Mouse (Mus musculus): ENCODE results near the gene Mapk6. TPM values are rescaled to one million over a fixed set of nuclear protein-coding genes. Genes with fewer than 3 reads are reported as not detected.
A peak's percentile ranks its signal among the peaks of the same experiment; 100 is the strongest.

The Mapk6 gene
- total and polyA plus RNA-seq, 2 experiments from 2014 or later, result 109 to 164 TPM

GRCm38 (mm10) chr9:75382825-75383224 lies 27.0 kb downstream of the Mapk6 start:
- H3K4me2 ChIP-seq (ENCODE audit: low read depth, low read length, poor library complexity, severe bottlenecking), result no peak overlapping the region
- no peak for TF ChIP-seq CTCF (IDR thresholded peaks at IDR 0.05)
- ATAC-seq (ENCODE audit: low FRiP score), result no peak

GRCm38 (mm10) chr9:75378774-75379173 lies 31.0 kb downstream of the Mapk6 start:
- 90% methylated on average over 2 of the region's 2 CpGs for WGBS
- ATAC-seq (ENCODE audit: low FRiP score), result no peak

More at GRCm38 (mm10) chr9:75382825-75383224, 27.0 kb downstream of the Mapk6 start:
- no peak overlapping the region for H3K9ac ChIP-seq (replicated peaks; ENCODE audit: low read length, poor library complexity, severe bottlenecking)
- H3K4me3 ChIP-seq (ENCODE audit: low read depth, low read length), result no peak overlapping the region
- H3K27me3 ChIP-seq (ENCODE audit: insufficient read depth, low read length), result no peaks in the 10 kb centered on the region
- WGBS, result 91% methylated on average over 14 of the region's 14 CpGs
- no peaks in the 10 kb centered on the region for H3K4me1 ChIP-seq (ENCODE audit: insufficient read depth, low read length)
- H3K27ac ChIP-seq (ENCODE audit: low read depth, low read length), result no peak overlapping the region
- no peak for DNase-seq (ENCODE audit: low spot score)
- no peaks in the 10 kb centered on the region for H3K9me3 ChIP-seq (ENCODE audit: low read length)
- H3K36me3 ChIP-seq (ENCODE audit: insufficient read depth, low read length), result no peaks in the 10 kb centered on the region; the same call in 1 of the 2 replicates

DNA sequence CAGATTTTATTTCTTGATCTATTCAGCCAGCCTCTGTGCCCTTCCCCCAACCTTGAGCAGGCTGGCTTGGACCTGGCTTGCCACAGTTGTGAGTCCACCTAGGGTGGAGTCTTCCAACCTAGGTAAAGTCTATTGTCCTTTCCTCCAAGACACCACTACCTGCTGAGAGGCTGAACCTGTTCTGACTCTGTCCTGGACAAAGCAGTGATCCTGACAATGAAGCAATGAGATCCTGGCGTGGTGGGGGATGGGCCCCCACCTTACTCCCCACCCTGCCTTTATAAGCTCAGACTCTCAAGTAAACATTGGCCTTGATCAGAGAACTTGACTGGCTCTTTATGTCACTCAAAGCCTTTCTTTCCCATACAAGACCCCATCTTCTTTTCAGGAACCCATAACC lies 33.4 kb downstream of the Mapk6 start:
- no peaks in the 10 kb centered on the region for H3K9me3 ChIP-seq (ENCODE audit: low read length)
- DNase-seq (ENCODE audit: low spot score), result no peak
- no peak overlapping the region for H3K4me3 ChIP-seq (ENCODE audit: low read depth, low read length)
- no peaks in the 10 kb centered on the region for H3K36me3 ChIP-seq (ENCODE audit: insufficient read depth, low read length)
- no peak overlapping the region for H3K9ac ChIP-seq (replicated peaks; ENCODE audit: low read length, poor library complexity, severe bottlenecking)
- TF ChIP-seq CTCF (IDR thresholded peaks at IDR 0.05), result no peak
- WGBS, result 63% methylated on average over 1 of the region's 1 CpGs
- no peak overlapping the region for H3K27ac ChIP-seq (ENCODE audit: low read depth, low read length)
- H3K27me3 ChIP-seq (ENCODE audit: insufficient read depth, low read length), result no peaks in the 10 kb centered on the region
- ATAC-seq (ENCODE audit: low FRiP score), result no peak
- H3K4me1 ChIP-seq (ENCODE audit: insufficient read depth, low read length), result no peaks in the 10 kb centered on the region
- no peak overlapping the region for H3K4me2 ChIP-seq (ENCODE audit: low read depth, low read length, poor library complexity, severe bottlenecking)

More at GRCm38 (mm10) chr9:75378774-75379173, 31.0 kb downstream of the Mapk6 start:
- H3K4me2 ChIP-seq (ENCODE audit: low read depth, low read length, poor library complexity, severe bottlenecking), result no peak overlapping the region
- H3K9ac ChIP-seq (replicated peaks; ENCODE audit: low read length, poor library complexity, severe bottlenecking), result no peak overlapping the region
- no peaks in the 10 kb centered on the region for H3K9me3 ChIP-seq (ENCODE audit: low read length)
- H3K27ac ChIP-seq (ENCODE audit: low read depth, low read length), result no peak overlapping the region
- no peak for DNase-seq (ENCODE audit: low spot score)
- H3K4me3 ChIP-seq (ENCODE audit: low read depth, low read length), result no peak overlapping the region
- no peak for TF ChIP-seq CTCF (IDR thresholded peaks at IDR 0.05)
- H3K36me3 ChIP-seq (ENCODE audit: insufficient read depth, low read length), result no peaks in the 10 kb centered on the region
- no peaks in the 10 kb centered on the region for H3K4me1 ChIP-seq (ENCODE audit: insufficient read depth, low read length)
- no peaks in the 10 kb centered on the region for H3K27me3 ChIP-seq (ENCODE audit: insufficient read depth, low read length)

DNA sequence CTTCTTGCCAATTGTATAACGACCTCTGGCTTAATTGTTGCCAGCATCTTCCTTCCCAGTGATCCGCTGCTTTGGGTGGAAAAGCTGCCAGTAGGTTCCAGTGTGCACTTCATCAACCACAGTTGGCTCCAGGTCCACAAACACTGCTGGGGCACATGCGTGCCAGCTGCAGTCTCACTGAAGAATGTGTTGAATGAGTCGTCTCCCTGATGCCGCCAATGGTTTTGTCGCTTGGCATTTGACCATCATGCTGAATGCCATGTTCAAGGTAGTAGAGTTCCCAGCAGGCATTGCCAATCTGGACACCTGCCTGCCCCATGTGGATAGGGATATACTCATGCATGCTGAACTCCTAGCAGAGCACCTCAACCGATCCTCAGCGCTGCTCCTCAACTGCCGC lies 34.2 kb downstream of the Mapk6 start:
- ATAC-seq (ENCODE audit: low FRiP score) (no peak), DNase-seq (ENCODE audit: low spot score) (peak; percentile 48)

DNA sequence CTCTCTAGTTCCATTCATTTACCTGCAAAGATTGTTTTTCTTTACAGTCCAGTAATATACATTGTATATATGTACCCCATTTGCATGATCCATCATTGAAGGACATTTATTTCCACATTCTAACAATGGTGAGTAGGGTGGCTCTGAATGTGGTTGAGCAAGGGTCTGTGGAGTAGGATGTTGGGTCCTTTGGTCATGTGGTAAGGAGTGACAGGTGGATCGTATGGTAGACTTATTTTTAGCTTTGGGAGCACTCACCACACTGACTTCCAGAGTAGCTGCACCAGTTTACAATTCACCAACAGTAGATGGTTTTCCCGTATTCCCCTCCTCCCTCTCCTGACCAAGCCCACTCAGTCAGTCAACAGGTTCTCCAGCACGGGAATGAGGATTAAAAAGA lies 41.0 kb downstream of the Mapk6 start:
- Histone ChIP-seq H3K36me3 (ENCODE audit: insufficient read depth, low read length) (no peaks in the 10 kb centered on the region), H3K9me3 (ENCODE audit: low read length) (no peaks in the 10 kb centered on the region), H3K4me2 (ENCODE audit: low read depth, low read length, poor library complexity, severe bottlenecking) (no peak overlapping the region), H3K27me3 (ENCODE audit: insufficient read depth, low read length) (no peaks in the 10 kb centered on the region), H3K4me3 (ENCODE audit: low read depth, low read length) (no peak overlapping the region), H3K4me1 (ENCODE audit: insufficient read depth, low read length) (no peaks in the 10 kb centered on the region), H3K9ac (replicated peaks; ENCODE audit: low read length, poor library complexity, severe bottlenecking) (no peak overlapping the region), H3K27ac (ENCODE audit: low read depth, low read length) (no peak overlapping the region)
- ATAC-seq (ENCODE audit: low FRiP score), result no peak
- no peak for DNase-seq (ENCODE audit: low spot score)
- no peak for TF ChIP-seq CTCF (IDR thresholded peaks at IDR 0.05)
- WGBS, result 85% methylated on average over 3 of the region's 3 CpGs

More for the DNA sequence above, 34.2 kb downstream of the Mapk6 start:
- Histone ChIP-seq H3K9me3 (ENCODE audit: low read length) (no peaks in the 10 kb centered on the region), H3K9ac (replicated peaks; ENCODE audit: low read length, poor library complexity, severe bottlenecking) (no peak overlapping the region), H3K27ac (ENCODE audit: low read depth, low read length) (no peak overlapping the region), H3K36me3 (ENCODE audit: insufficient read depth, low read length) (no peaks in the 10 kb centered on the region), H3K27me3 (ENCODE audit: insufficient read depth, low read length) (no peaks in the 10 kb centered on the region), H3K4me3 (ENCODE audit: low read depth, low read length) (no peak overlapping the region), H3K4me2 (ENCODE audit: low read depth, low read length, poor library complexity, severe bottlenecking) (no peak overlapping the region), H3K4me1 (ENCODE audit: insufficient read depth, low read length) (no peaks in the 10 kb centered on the region)
- 95% methylated on average over 9 of the region's 9 CpGs for WGBS
- no peak for TF ChIP-seq CTCF (IDR thresholded peaks at IDR 0.05)

DNA sequence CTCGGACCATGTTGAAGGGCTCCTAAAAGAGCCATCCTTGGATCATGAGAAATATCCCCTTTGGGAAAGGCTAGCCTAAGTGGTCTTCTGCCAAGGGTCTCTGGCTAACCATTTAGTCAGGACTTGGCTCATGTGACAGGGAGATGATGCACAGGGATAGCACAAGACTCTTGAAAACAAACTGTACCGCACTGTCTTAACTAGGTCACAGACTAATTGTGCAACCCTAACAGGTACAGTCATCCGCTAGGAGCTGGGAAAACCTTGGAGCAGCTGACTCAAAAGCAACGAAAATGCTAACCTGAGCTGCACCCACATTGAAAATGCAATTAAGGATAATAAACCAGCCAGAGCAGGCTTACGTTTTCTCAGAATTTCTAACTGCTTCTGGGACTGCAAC lies 43.6 kb downstream of the Mapk6 start:
- ATAC-seq (ENCODE audit: low FRiP score), result peak; percentile 52
- TF ChIP-seq CTCF (IDR thresholded peaks at IDR 0.05), result no peak
- peak; percentile 11 for DNase-seq (ENCODE audit: low spot score)

More for the DNA sequence above, 43.6 kb downstream of the Mapk6 start:
- Histone ChIP-seq H3K27ac (ENCODE audit: low read depth, low read length) (no peak overlapping the region), H3K9me3 (ENCODE audit: low read length) (no peaks in the 10 kb centered on the region), H3K4me1 (ENCODE audit: insufficient read depth, low read length) (no peaks in the 10 kb centered on the region), H3K4me3 (ENCODE audit: low read depth, low read length) (no peak overlapping the region), H3K36me3 (ENCODE audit: insufficient read depth, low read length) (no peaks in the 10 kb centered on the region), H3K4me2 (ENCODE audit: low read depth, low read length, poor library complexity, severe bottlenecking) (no peak overlapping the region), H3K9ac (replicated peaks; ENCODE audit: low read length, poor library complexity, severe bottlenecking) (no peak overlapping the region), H3K27me3 (ENCODE audit: insufficient read depth, low read length) (no peaks in the 10 kb centered on the region)
- WGBS, result 65% methylated on average over 5 of the region's 5 CpGs
